Mouse (Mus musculus) liver, embryonic 14.5 days (tissue): ENCODE measurements around the gene Ptprj. TPM values are rescaled to one million over a fixed set of nuclear protein-coding genes. Genes with fewer than 3 reads are reported as not detected.

ENCODE experiments used
- ATAC-seq: fragments of 200-750 bp; cut with Nextera tagmentation; 2 replicates; pipeline ENCODE4 v1.8.0; 2017; ENCODE audit warnings: moderate number of reproducible peaks, mild to moderate bottlenecking, moderate library complexity; ENCODE audit not compliant: insufficient read depth
- DNase-seq, 3 experiments: peaks; one replicate each; pipeline ENCODE4 v3.0.0-alpha.2; 2012 to 2013; ENCODE audit warnings: low read depth in 3 of 3, low spot score in 3 of 3
- H3K27ac ChIP-seq: fragments of 300-500 bp; sonication (generic); 2 replicates; pipeline ENCODE4 v1.5.1; 2014; ENCODE audit warnings: moderate library complexity, mild to moderate bottlenecking, control low read depth, inconsistent platforms
- H3K27me3 ChIP-seq: fragments of 300-500 bp; sonication (generic); 2 replicates; pipeline ENCODE4 v1.6.1; 2014; ENCODE audit warnings: mild to moderate bottlenecking, low read length, moderate library complexity; ENCODE audit not compliant: control insufficient read depth, insufficient read depth
- H3K36me3 ChIP-seq: fragments of 300-500 bp; sonication (generic); replicated peaks from 2 replicates; pipeline ENCODE4 v1.6.1; 2014; ENCODE audit warnings: low read depth; ENCODE audit not compliant: control insufficient read depth, insufficient read depth
- H3K4me1 ChIP-seq, 2 experiments: fragments of 200-500 bp in 1 of 2; fragments of 300-500 bp in 1 of 2; sonication (generic) in 1 of 2; replicated peaks; 2 replicates each; pipeline ENCODE4 v1.6.1; 2012 to 2014; ENCODE audit warnings: antibody characterized with exemption in 1 of 2, inconsistent platforms in 1 of 2, low read length in 1 of 2; ENCODE audit not compliant: control insufficient read depth in 2 of 2, insufficient read depth in 2 of 2
- H3K4me2 ChIP-seq: fragments of 300-500 bp; sonication (generic); 2 replicates; pipeline ENCODE4 v1.6.1; 2014; ENCODE audit warnings: low read depth, mild to moderate bottlenecking, control low read depth, moderate library complexity
- H3K4me3 ChIP-seq, 2 experiments: fragments of 200-500 bp in 1 of 2; fragments of 300-500 bp in 1 of 2; sonication (generic) in 1 of 2; 2 replicates each; pipeline ENCODE4 v1.5.1; 2012 to 2014; ENCODE audit warnings: low read depth in 2 of 2, low read length in 2 of 2, mild to moderate bottlenecking in 2 of 2, control low read depth in 1 of 2, inconsistent platforms in 1 of 2, moderate library complexity in 1 of 2; ENCODE audit not compliant: insufficient read depth in 1 of 2
- H3K9ac ChIP-seq: fragments of 300-500 bp; sonication (generic); replicated peaks from 2 replicates; pipeline ENCODE4 v1.6.1; 2014; ENCODE audit warnings: mild to moderate bottlenecking, control low read depth, moderate library complexity
- H3K9me3 ChIP-seq: fragments of 300-500 bp; sonication (generic); 2 replicates; pipeline ENCODE4 v1.6.1; 2016; ENCODE audit warnings: low read length, mixed read lengths; ENCODE audit not compliant: control insufficient read depth
- CTCF ChIP-seq: IDR thresholded peaks from 2 replicates; pipeline ENCODE4 v1.5.1; 2016; ENCODE audit warnings: antibody characterized with exemption, low read depth, control low read depth
- EP300 ChIP-seq: IDR thresholded peaks from 2 replicates; pipeline ENCODE4 v1.6.1; 2016; ENCODE audit warnings: antibody characterized with exemption, low read depth
- WGBS: fragments of 180-500 bp; shearing (Covaris S2); extraction: QIAGEN DNeasy Blood & Tissue Kit; methylation state at CpG from one replicate; pipeline ENCODE4 v1.1.7; 2014; ENCODE audit not compliant: insufficient replicate concordance; 5-methylcytosine and 5-hydroxymethylcytosine counted together
- polyA plus RNA-seq, 2 experiments: library from polyadenylated mRNA; depleted of rRNA in 1 of 2; stranded (reverse) in 1 of 2; unstranded in 1 of 2; fragments of >200 nt; fragmentation: Nextera tagmentation in 1 of 2; extraction: Ambion mirVana in 1 of 2; gene quantifications; 2 replicates each; pipeline versions ENCODE4 v1.2.1 to v1.2.3; 2012 to 2014

Gene Ptprj
- polyA plus RNA-seq, 2 experiments: 2.6 to 2.7 TPM

DNA sequence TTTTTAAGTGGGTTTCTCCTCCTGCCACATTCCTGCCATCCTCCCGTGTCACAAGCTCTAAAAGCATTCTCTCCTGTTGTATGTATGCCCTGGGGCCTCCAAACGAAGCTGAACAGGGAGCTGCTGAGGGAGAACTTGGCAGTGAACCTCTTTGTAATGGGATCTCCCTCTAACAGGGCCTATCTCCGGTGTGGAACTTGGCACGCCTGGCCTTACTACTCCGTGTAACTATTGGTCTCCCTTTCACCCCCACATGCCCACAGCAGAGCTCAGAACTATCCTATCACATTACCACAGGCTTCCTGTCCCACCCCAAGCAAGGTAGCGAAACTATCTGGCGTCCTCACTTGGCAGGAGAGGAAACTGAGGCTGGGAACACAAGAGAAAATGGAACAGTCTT lies 14.4 kb downstream of the Ptprj start:
- Histone ChIP-seq H3K9ac (peak overlapping the region; percentile 48), H3K9me3 (no peaks in the 10 kb centered on the region), H3K4me2 (peak overlapping the region; percentile 50), H3K27ac (peak overlapping the region; percentile 82), H3K4me1 (peaks cover 50 to 59% of the 10 kb centered on the region in 2 experiments), H3K27me3 (no peaks in the 10 kb centered on the region), H3K4me3 (peak overlapping the region in 1 of 2 experiments; percentile 3; a peak in 1 of 4 replicates), H3K36me3 (no peaks in the 10 kb centered on the region)
- ATAC-seq: peak; percentile 84
- 13% methylated on average over 7 of the region's 7 CpGs for WGBS
- DNase-seq: peak in 1 of 3 experiments; percentile 53
- TF ChIP-seq EP300 (peak; percentile 70), CTCF (no peak)

DNA sequence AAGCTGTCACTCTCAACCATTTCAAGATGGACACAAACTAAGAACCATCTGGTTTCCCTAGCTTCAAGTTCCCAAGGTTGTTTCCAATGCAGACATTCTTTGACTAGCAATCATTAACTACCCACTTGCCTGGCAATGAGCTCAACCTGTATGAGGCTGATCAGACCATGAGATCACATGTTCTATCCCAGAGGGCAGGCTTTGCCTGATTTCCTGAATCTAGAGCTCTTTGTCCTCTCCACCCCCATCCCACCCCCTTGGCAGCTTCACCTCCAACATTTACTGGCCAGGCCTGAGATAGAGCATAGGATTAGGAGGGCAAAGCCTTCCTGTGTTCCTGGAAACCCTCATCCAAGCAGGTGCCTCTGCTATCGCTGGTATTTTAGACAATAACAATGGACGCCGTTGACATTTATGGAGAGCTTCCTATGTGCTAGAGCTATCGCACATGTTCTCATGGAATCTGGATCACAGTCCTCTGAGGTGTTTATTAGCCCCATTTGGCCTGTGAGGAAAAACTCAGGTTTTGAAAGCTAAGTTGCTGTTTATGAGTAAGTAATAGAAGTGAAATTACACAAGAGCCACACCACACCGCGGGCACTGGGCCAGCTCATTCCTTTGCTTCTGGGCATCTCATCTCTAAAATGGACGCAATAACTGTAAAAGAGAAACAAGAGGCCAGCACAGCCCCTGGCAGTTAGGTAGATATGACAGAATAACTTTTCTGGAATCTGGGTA lies 15.1 kb downstream of the Ptprj start:
- no peaks in the 10 kb centered on the region for H3K9me3 ChIP-seq
- no peaks in the 10 kb centered on the region for H3K36me3 ChIP-seq
- H3K4me1 ChIP-seq: peaks cover 57 to 63% of the 10 kb centered on the region in 2 experiments
- 76% methylated on average over 7 of the region's 7 CpGs for whole genome bisulfite sequencing
- no peak overlapping the region for H3K4me3 ChIP-seq
- H3K27me3 ChIP-seq: no peaks in the 10 kb centered on the region
- TF ChIP-seq EP300 (0 out of 2 replicates have a peak, but pooled peaks have one; percentile 6), CTCF (no peak)
- DNase-seq (no peak), ATAC-seq (no peak)
- peak overlapping the region; percentile 48 for H3K9ac ChIP-seq
- H3K4me2 ChIP-seq: peak overlapping the region; percentile 50
- peak overlapping the region; percentile 82 for H3K27ac ChIP-seq

DNA sequence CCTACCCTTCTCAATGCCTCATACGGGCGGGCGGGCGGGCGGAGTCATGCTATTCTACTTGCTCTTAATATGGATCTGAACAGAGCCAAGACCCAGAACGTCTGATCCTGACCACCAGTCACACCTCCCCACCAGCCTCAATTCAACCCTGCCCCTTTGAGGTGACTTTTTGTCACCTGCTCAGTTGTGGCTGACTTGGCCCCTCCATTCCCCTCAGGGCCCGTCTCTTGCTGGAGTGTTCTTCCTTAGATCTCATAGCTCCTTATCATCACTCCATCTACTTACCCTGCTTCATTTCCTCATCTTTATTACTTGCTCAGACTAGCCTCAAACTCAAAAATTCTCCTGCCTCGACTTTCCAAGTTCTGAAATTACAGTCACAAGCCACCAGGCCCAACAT lies 15.9 kb downstream of the Ptprj start:
- 55% methylated on average over 8 of the region's 8 CpGs for WGBS
- Histone ChIP-seq H3K9me3 (no peaks in the 10 kb centered on the region), H3K4me3 (no peak overlapping the region), H3K4me1 (peaks cover 62 to 69% of the 10 kb centered on the region in 2 experiments), H3K27ac (no peak overlapping the region; the same call in 1 of the 2 replicates), H3K27me3 (no peaks in the 10 kb centered on the region), H3K4me2 (no peak overlapping the region), H3K36me3 (no peaks in the 10 kb centered on the region), H3K9ac (no peak overlapping the region)
- no peak for ATAC-seq
- no peak for DNase-seq
- no peak for TF ChIP-seq EP300
- TF ChIP-seq CTCF: no peak

DNA sequence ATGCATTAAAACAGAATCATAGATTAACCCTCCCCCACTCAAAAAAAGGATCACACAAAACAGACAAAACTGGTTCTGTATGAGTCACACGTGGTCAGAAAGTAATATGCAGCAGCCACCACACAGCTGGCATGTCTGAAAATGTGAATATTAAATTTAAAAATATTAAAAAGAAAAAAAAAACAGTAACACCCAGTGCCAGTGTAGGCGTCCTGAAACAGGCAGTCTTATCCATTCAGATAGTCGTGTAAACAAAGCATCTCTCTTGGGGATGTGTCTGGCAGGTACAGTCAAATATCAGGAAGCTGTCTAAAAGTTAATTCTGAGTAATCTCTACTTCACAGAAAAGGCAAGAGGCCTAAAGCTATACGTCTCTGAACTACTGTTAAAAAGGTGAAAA lies 17.3 kb downstream of the Ptprj start:
- no peak for ATAC-seq
- H3K4me1 ChIP-seq: peaks cover 75 to 83% of the 10 kb centered on the region in 2 experiments
- DNase-seq: no peak
- no peak overlapping the region for H3K4me2 ChIP-seq
- no peaks in the 10 kb centered on the region for H3K9me3 ChIP-seq
- H3K4me3 ChIP-seq: no peak overlapping the region
- H3K27ac ChIP-seq: peak overlapping the region; percentile 5; the same call in 1 of the 2 replicates
- no peak overlapping the region for H3K9ac ChIP-seq
- H3K36me3 ChIP-seq: no peaks in the 10 kb centered on the region
- H3K27me3 ChIP-seq: no peaks in the 10 kb centered on the region
- WGBS: 26% methylated on average over 4 of the region's 4 CpGs
- TF ChIP-seq EP300: no peak
- TF ChIP-seq CTCF: no peak

DNA sequence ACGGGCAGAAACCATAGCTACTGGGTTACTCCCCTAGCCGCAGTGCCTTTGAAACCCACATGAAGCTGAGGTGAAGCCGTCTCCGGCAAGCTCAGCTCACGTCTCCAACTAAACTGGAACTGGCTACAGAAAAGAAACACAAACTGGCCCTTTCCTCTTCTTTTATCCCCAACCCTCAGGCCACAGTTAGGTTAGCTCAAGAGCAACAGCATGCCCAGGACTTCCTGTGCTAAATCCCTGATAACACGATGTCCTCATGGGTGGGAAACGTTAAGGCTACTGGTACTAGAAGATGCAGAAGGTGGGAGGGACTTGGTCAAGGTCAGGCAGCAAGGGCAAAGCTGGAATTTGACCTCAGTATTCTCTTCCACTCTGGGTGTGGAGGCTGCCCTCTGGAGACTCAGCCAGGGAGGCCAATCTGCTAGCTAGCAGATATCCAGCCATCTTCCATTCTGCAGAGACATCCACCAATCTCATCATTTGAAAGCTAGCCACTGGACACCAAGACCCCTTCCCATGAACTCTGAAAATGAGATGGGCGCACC lies 18.2 kb downstream of the Ptprj start:
- H3K4me1 ChIP-seq: peaks cover 80 to 88% of the 10 kb centered on the region in 2 experiments
- ATAC-seq (no peak), DNase-seq (no peak)
- peak overlapping the region; percentile 95 for H3K27ac ChIP-seq
- H3K9ac ChIP-seq: peak overlapping the region; percentile 23
- H3K4me3 ChIP-seq: no peak overlapping the region
- no peaks in the 10 kb centered on the region for H3K9me3 ChIP-seq
- 23% methylated on average over 8 of the region's 8 CpGs for WGBS
- TF ChIP-seq EP300: peak; percentile 10; the same call in 1 of the 2 replicates
- TF ChIP-seq CTCF: no peak
- H3K27me3 ChIP-seq: no peaks in the 10 kb centered on the region
- H3K36me3 ChIP-seq: no peaks in the 10 kb centered on the region
- peak overlapping the region; percentile 18; the same call in 1 of the 2 replicates for H3K4me2 ChIP-seq
